Mouse (Mus musculus) CH12.LX (cell line): ENCODE measurements at regions not wholly inside any gene's neighbourhood (a gene's known extent, or its start where the extent isn't known, plus 50 kb on each side); places are given as distances from the start of the nearest gene placed in this dataset.

Source experiments
- DNase-seq: peaks from one replicate; pipeline ENCODE4 v3.0.0-alpha.2; 2013; ENCODE audit errors: extremely low read depth
- H3K27ac ChIP-seq: 2 replicates; pipeline ENCODE4 v1.5.1; 2012; ENCODE audit warnings: low read depth, mild to moderate bottlenecking, control low read depth, moderate library complexity; ENCODE audit not compliant: insufficient read depth
- H3K27me3 ChIP-seq: replicated peaks from 2 replicates; pipeline ENCODE3; 2012; ENCODE audit warnings: inconsistent platforms
- H3K36me3 ChIP-seq, 2 experiments: replicated peaks in 1 of 2; 2 replicates each; pipeline versions ENCODE3 to v1.6.1; 2012; ENCODE audit warnings: inconsistent platforms in 1 of 2, low read length in 1 of 2, mild to moderate bottlenecking in 1 of 2, mixed read lengths in 1 of 2, moderate library complexity in 1 of 2; ENCODE audit not compliant: control insufficient read depth in 1 of 2, insufficient read depth in 1 of 2
- H3K4me1 ChIP-seq, 2 experiments: 2 replicates each; pipeline ENCODE4 v1.6.1; 2012; ENCODE audit warnings: inconsistent platforms in 1 of 2, moderate library complexity in 1 of 2; ENCODE audit not compliant: insufficient read depth in 2 of 2, control insufficient read depth in 1 of 2
- H3K4me2 ChIP-seq: 2 replicates; pipeline ENCODE4 v1.6.1; 2012; ENCODE audit warnings: low read depth, mild to moderate bottlenecking, control low read depth; ENCODE audit not compliant: poor library complexity, insufficient read depth, severe bottlenecking
- H3K4me3 ChIP-seq, 3 experiments: fragments of 150-350 bp in 1 of 3; sonication (generic) in 1 of 3; replicated peaks in 1 of 3; 2 replicates each; pipeline versions ENCODE3 to v1.5.1; 2011 to 2012; ENCODE audit warnings: low read depth in 2 of 3, low read length in 2 of 3, mild to moderate bottlenecking in 2 of 3, moderate library complexity in 2 of 3, control low read depth in 1 of 3, improper control_type of control experiment in 1 of 3, inconsistent platforms in 1 of 3, mixed read lengths in 1 of 3; ENCODE audit not compliant: poor library complexity in 1 of 3
- H3K79me2 ChIP-seq: replicated peaks from 2 replicates; pipeline ENCODE4 v1.6.1; 2012; ENCODE audit warnings: mild to moderate bottlenecking, moderate library complexity; ENCODE audit not compliant: control insufficient read depth, poor library complexity, insufficient read depth, severe bottlenecking; ENCODE audit errors: extremely low read depth
- H3K9ac ChIP-seq: 2 replicates; pipeline ENCODE4 v1.6.1; 2012; ENCODE audit warnings: low read depth, mild to moderate bottlenecking, control low read depth, moderate library complexity; ENCODE audit not compliant: insufficient read depth
- H3K9me3 ChIP-seq: replicated peaks from 2 replicates; pipeline ENCODE3; 2012; ENCODE audit warnings: low read length, inconsistent platforms, mixed read lengths
- BHLHE40 ChIP-seq: IDR thresholded peaks from 2 replicates; pipeline ENCODE4 v1.6.1; 2011; ENCODE audit warnings: mild to moderate bottlenecking, low read depth, low read length, improper control_type of control experiment
- CHD2 ChIP-seq: IDR thresholded peaks from 2 replicates; pipeline ENCODE4 v1.6.1; 2011; ENCODE audit warnings: low read length, improper control_type of control experiment
- ELF1 ChIP-seq: IDR thresholded peaks from 2 replicates; pipeline ENCODE4 v1.6.1; 2014; ENCODE audit warnings: low read depth, mild to moderate bottlenecking, inconsistent platforms, low read length, improper control_type of control experiment
- ETS1 ChIP-seq: conservative IDR thresholded peaks from 2 replicates; pipeline ENCODE4 v1.6.1; 2012; ENCODE audit warnings: low read depth, mild to moderate bottlenecking, inconsistent platforms, low read length, improper control_type of control experiment, moderate library complexity
- GABPA ChIP-seq: IDR thresholded peaks from 2 replicates; pipeline ENCODE4 v1.6.1; 2012; ENCODE audit warnings: low read depth, low read length, improper control_type of control experiment, inconsistent platforms; ENCODE audit not compliant: insufficient replicate concordance
- IRF4 ChIP-seq: IDR thresholded peaks from 2 replicates; pipeline ENCODE4 v1.6.1; 2014; ENCODE audit warnings: low read depth, mild to moderate bottlenecking, inconsistent platforms, low read length, improper control_type of control experiment
- KAT2A ChIP-seq: IDR thresholded peaks from 2 replicates; pipeline ENCODE4 v1.6.1; 2012; ENCODE audit warnings: low read length, improper control_type of control experiment, inconsistent platforms; ENCODE audit not compliant: insufficient replicate concordance
- MAZ ChIP-seq: IDR thresholded peaks from 2 replicates; pipeline ENCODE4 v1.6.1; 2012; ENCODE audit warnings: low read depth, mild to moderate bottlenecking, inconsistent platforms, low read length, improper control_type of control experiment, moderate library complexity
- POLR2A ChIP-seq: IDR thresholded peaks from 2 replicates; pipeline ENCODE4 v1.6.1; 2011; ENCODE audit warnings: low read depth, mild to moderate bottlenecking, improper control_type of control experiment, low read length
- SMC3 ChIP-seq: IDR thresholded peaks from 2 replicates; pipeline ENCODE4 v1.6.1; 2011; ENCODE audit warnings: low read depth, low read length, improper control_type of control experiment
- TBP ChIP-seq: conservative IDR thresholded peaks from 2 replicates; pipeline ENCODE4 v1.6.1; 2011; ENCODE audit warnings: low read depth, low read length, improper control_type of control experiment
- USF1 ChIP-seq: IDR thresholded peaks from 2 replicates; pipeline ENCODE4 v1.6.1; 2014; ENCODE audit warnings: low read depth, mild to moderate bottlenecking, inconsistent platforms, low read length, improper control_type of control experiment
- USF2 ChIP-seq: conservative IDR thresholded peaks from 2 replicates; pipeline ENCODE4 v1.6.1; 2011; ENCODE audit warnings: low read depth, low read length, improper control_type of control experiment
- ZC3H11A ChIP-seq: IDR thresholded peaks from 2 replicates; pipeline ENCODE4 v1.6.1; 2012; ENCODE audit warnings: low read depth, mild to moderate bottlenecking, inconsistent platforms, low read length, improper control_type of control experiment
- ZNF384 ChIP-seq: IDR thresholded peaks from 2 replicates; pipeline ENCODE4 v1.6.1; 2012; ENCODE audit warnings: low read depth, low read length, improper control_type of control experiment, inconsistent platforms
- dilution Hi-C: fragments of 300-500 bp; cut with MboI; formaldehyde crosslinking; loops from 2 replicates; pipeline ENCODE4 v1.14.3; 2020; ENCODE audit warnings: low sequenced_read_pairs; ENCODE audit not compliant: extremely low pct_unique_long_range_greater_than_20kb, extremely low pct_ligation_motif_present
- in situ Hi-C: fragments of 300-500 bp; cut with MboI; formaldehyde crosslinking; loops from 3 replicates; pipeline ENCODE4 v1.14.3; 2019; ENCODE audit warnings: low sequenced_read_pairs, low pct_ligation_motif_present, low pct_unique_long_range_greater_than_20kb, mixed read lengths

- dilution Hi-C loops, result no loop called here
- H3K4me1 ChIP-seq, result no peaks in the 10 kb centered on the region
- TF ChIP-seq BHLHE40, result no peak
- TF ChIP-seq KAT2A, result no peak
- no peak for TF ChIP-seq POLR2A
- TF ChIP-seq ETS1, result no peak
- TF ChIP-seq, all 38 proteins: peak for 0
- no peaks in the 10 kb centered on the region for H3K36me3 ChIP-seq
- in situ Hi-C loops, result no loop called here
- no peak overlapping the region for H3K27ac ChIP-seq
- H3K9me3 ChIP-seq, result no peaks in the 10 kb centered on the region
- no peak overlapping the region for H3K9ac ChIP-seq
- H3K79me2 ChIP-seq, result no peaks in the 10 kb centered on the region
- H3K27me3 ChIP-seq, result no peaks in the 10 kb centered on the region
- no peak overlapping the region for H3K4me2 ChIP-seq
- no peak for DNase-seq
- H3K4me3 ChIP-seq, result no peak overlapping the region
Measured at GRCm38 (mm10) chr13:99784314-99784713, 116.6 kb downstream of the Cartpt start.

GRCm38 (mm10) chr13:99782883-99783721 lies 117.8 kb downstream of the Cartpt start:
- H3K4me3 ChIP-seq, result no peak overlapping the region
- no peaks in the 10 kb centered on the region for H3K27me3 ChIP-seq
- dilution Hi-C loops, result no loop called here
- H3K9me3 ChIP-seq, result no peaks in the 10 kb centered on the region
- no peak overlapping the region for H3K27ac ChIP-seq
- no peaks in the 10 kb centered on the region for H3K79me2 ChIP-seq
- TF ChIP-seq POLR2A, result no peak
- no peak for TF ChIP-seq CHD2
- TF ChIP-seq ZC3H11A, result no peak
- TF ChIP-seq SMC3, result no peak
- no peak for TF ChIP-seq MAZ
- TF ChIP-seq GABPA, result no peak
- TF ChIP-seq IRF4, result no peak
- TF ChIP-seq ZNF384, result no peak
- no peak for TF ChIP-seq TBP
- TF ChIP-seq USF2, result no peak
- no peak for TF ChIP-seq USF1
- no peak for TF ChIP-seq ELF1
- in situ Hi-C loops, result no loop called here
- no peak overlapping the region for H3K4me2 ChIP-seq
- DNase-seq, result no peak
- no peaks in the 10 kb centered on the region for H3K36me3 ChIP-seq
- H3K9ac ChIP-seq, result no peak overlapping the region
- no peaks in the 10 kb centered on the region for H3K4me1 ChIP-seq
